Mouse (Mus musculus) ES-Bruce4 (cell line): Measurements from ENCODE around the gene Ube4b. TPM values are rescaled to one million over a fixed set of nuclear protein-coding genes. Genes with fewer than 3 reads are reported as not detected.
A peak's percentile ranks its signal among the peaks of the same experiment; 100 is the strongest.
"Not testable (repeated sequence)": the region's sequence is repeated elsewhere in the genome, so short reads cannot be mapped to it uniquely, and the experiment has no call there.

Experiments used
- H3K27ac ChIP-seq: 2 replicates; pipeline ENCODE4 v1.5.1; 2012; ENCODE audit warnings: low read length, inconsistent platforms; ENCODE audit not compliant: insufficient read depth
- H3K27me3 ChIP-seq: 2 replicates; pipeline ENCODE4 v1.6.1; 2012; ENCODE audit warnings: mild to moderate bottlenecking, low read length, inconsistent platforms; ENCODE audit not compliant: control insufficient read depth, poor library complexity, insufficient read depth, severe bottlenecking
- H3K36me3 ChIP-seq: 2 replicates; pipeline ENCODE4 v1.6.1; 2012; ENCODE audit warnings: inconsistent platforms, mild to moderate bottlenecking, low read length, moderate library complexity; ENCODE audit not compliant: control insufficient read depth, poor library complexity, insufficient read depth, severe bottlenecking
- H3K4me1 ChIP-seq: one replicate; pipeline ENCODE4 v1.8.1; 2011; ENCODE audit warnings: low read length; ENCODE audit not compliant: control insufficient read depth, insufficient read depth
- H3K4me3 ChIP-seq: 2 replicates; pipeline ENCODE4 v1.5.1; 2011; ENCODE audit warnings: low read depth, mild to moderate bottlenecking, low read length
- H3K9ac ChIP-seq: 2 replicates; pipeline ENCODE4 v1.6.1; 2012; ENCODE audit warnings: low read depth, mild to moderate bottlenecking, inconsistent platforms; ENCODE audit not compliant: poor library complexity, severe bottlenecking
- H3K9me3 ChIP-seq: replicated peaks from 2 replicates; pipeline ENCODE4 v1.6.1; 2012; ENCODE audit warnings: mild to moderate bottlenecking, low read length, inconsistent platforms; ENCODE audit not compliant: control insufficient read depth, poor library complexity, insufficient read depth, severe bottlenecking
- CTCF ChIP-seq: IDR thresholded peaks from one replicate; pipeline ENCODE4 v1.8.1; 2011; ENCODE audit warnings: low read depth, low read length
- EP300 ChIP-seq: IDR thresholded peaks from 2 replicates; pipeline ENCODE4 v1.6.1; 2011; ENCODE audit warnings: low read depth, low read length; ENCODE audit not compliant: insufficient read depth
- POLR2A ChIP-seq: IDR thresholded peaks from one replicate; pipeline ENCODE4 v1.8.1; 2011; ENCODE audit warnings: low read length; ENCODE audit not compliant: insufficient read depth
- polyA plus RNA-seq: library from polyadenylated mRNA; stranded (reverse); fragments of >200 nt; gene quantifications from 2 replicates; pipeline ENCODE4 v1.2.4, GENCODE M21; 2011; ENCODE audit warnings: low read depth; ENCODE audit not compliant: missing spikeins, insufficient read depth, insufficient read length

The Ube4b gene
- polyA plus RNA-seq, 1 experiment = 193 TPM

GRCm38 (mm10) chr4:149461579-149462304, 35.2 kb upstream of the Ube4b start:
- Histone ChIP-seq H3K27me3 (no peaks in the 10 kb centered on the region), H3K4me3 (no peak overlapping the region), H3K36me3 (no peaks in the 10 kb centered on the region), H3K4me1 (no peaks in the 10 kb centered on the region), H3K9ac (no peak overlapping the region), H3K27ac (no peak overlapping the region), H3K9me3 (no peaks in the 10 kb centered on the region)
- no peak for TF ChIP-seq POLR2A
- no peak for TF ChIP-seq EP300
- no peak for TF ChIP-seq CTCF

DNA sequence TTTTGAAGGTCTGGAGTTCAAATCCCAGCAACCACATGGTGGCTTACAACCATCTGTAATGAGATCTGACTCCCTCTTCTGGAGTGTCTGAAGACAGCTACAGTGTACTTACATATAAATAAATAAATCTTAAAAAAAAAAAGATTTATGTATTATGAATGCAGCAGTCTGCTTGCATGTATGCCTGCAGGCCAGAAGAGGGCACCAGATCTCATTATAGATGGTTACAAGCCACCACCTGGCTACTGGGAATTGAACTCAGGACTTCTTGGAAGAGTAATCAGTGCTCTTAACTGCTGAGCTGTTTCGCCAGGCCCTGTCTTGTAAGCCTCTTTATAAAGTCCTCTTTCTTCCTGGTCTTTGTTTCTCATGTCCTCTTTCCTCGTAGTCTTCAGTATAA, 33.9 kb upstream of the Ube4b start:
- H3K9ac ChIP-seq, H3K27ac ChIP-seq, H3K27me3 ChIP-seq, H3K36me3 ChIP-seq, H3K4me1 ChIP-seq, H3K9me3 ChIP-seq, H3K4me3 ChIP-seq: not testable (repeated sequence)
- TF ChIP-seq CTCF = peak; percentile 2

DNA sequence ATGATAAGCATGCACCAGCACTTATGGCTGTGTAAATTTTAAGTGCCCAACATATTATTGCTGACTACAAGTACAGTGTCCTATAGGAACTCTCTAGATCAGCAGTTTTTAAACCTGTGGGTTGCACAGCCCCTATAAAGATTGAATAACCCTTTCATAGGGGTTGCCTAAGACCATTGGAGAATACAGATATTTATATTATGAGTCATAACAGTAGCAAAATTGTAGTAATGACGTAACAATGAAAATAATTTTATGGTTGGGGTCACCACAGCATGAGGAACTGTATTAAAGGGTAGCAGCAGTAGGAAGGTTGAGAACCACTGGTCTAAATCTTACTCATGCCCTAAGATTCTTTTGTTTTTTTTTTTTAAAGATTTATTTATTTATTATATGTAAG, 32.9 kb upstream of the Ube4b start:
- Histone ChIP-seq H3K27ac (no peak overlapping the region), H3K4me1 (no peaks in the 10 kb centered on the region), H3K4me3 (no peak overlapping the region), H3K27me3 (no peaks in the 10 kb centered on the region), H3K9ac (no peak overlapping the region), H3K9me3 (no peaks in the 10 kb centered on the region), H3K36me3 (no peaks in the 10 kb centered on the region)
- no peak for TF ChIP-seq EP300
- TF ChIP-seq POLR2A = no peak
- TF ChIP-seq CTCF = no peak

DNA sequence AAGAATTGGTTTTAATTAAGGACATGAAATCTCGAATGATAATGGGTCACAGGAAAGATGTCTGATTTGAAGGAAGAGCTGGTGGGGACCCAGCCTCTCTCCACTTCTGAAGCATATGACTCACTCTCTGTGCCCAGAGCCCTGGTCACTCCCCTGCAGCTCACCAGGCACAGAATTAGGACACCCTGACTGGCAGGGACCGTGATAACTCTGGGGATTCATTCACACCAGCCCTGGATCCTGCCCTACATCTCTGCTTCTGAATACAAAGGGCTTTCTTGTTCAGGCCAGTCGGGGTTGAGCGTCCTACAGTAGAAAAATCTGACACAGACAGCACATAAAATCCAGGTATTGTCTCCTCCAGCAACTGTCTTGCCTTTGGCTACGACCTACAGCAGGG, 32.0 kb upstream of the Ube4b start:
- Histone ChIP-seq H3K9me3 (no peaks in the 10 kb centered on the region), H3K27me3 (no peaks in the 10 kb centered on the region), H3K27ac (no peak overlapping the region), H3K4me3 (no peak overlapping the region), H3K36me3 (no peaks in the 10 kb centered on the region), H3K4me1 (no peaks in the 10 kb centered on the region), H3K9ac (no peak overlapping the region)
- TF ChIP-seq CTCF (no peak), POLR2A (no peak), EP300 (no peak)

DNA sequence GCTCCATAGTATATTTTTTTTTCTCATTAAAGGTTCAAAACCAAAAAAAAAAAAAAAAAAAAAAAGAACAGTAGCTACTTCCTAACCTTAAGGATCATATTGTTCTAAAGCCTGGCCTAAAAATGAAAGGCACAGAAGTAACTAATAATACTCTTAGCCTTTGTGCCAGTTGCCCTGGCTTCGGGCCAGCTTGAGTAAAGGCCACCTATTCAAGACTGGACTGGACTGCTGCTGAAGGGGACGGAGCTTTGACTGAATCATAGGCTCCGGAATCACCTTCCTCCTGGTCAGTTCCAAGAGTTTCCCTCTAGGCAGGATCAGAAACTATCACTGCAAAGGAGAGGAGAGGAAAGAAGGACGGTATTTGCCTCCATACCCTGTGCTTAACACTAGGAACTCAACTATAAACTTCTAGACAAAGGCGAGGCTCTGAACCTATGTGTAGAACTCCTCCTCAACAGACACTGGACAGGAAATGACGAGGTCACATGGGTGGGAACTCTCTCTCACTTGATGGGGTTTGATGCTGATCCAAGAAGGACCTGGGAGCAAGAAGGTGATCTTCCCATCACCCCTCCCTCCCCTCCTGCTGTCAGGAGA, 31.4 kb upstream of the Ube4b start:
- Histone ChIP-seq H3K27ac (no peak overlapping the region), H3K9me3 (no peaks in the 10 kb centered on the region), H3K9ac (no peak overlapping the region), H3K4me1 (no peaks in the 10 kb centered on the region), H3K27me3 (no peaks in the 10 kb centered on the region), H3K36me3 (no peaks in the 10 kb centered on the region), H3K4me3 (no peak overlapping the region)
- TF ChIP-seq POLR2A = no peak

GRCm38 (mm10) chr4:149457163-149457562, 30.6 kb upstream of the Ube4b start:
- H3K9me3 ChIP-seq, H3K27me3 ChIP-seq, H3K36me3 ChIP-seq, H3K9ac ChIP-seq, H3K27ac ChIP-seq, H3K4me1 ChIP-seq: not testable (repeated sequence)
- H3K4me3 ChIP-seq = peak overlapping the region; percentile 42; the same call in 1 of the 2 replicates
